Mouse (Mus musculus): ENCODE measurements around the gene Cyth3.

GRCm38 (mm10) chr5:143634550-143635112 lies 12.4 kb downstream of the Cyth3 start:
- TF ChIP-seq CTCF (IDR thresholded peaks at IDR 0.05; ENCODE audit: borderline replicate concordance, insufficient read depth, low read depth, low read length) (no peak), POLR2A (IDR thresholded peaks at IDR 0.05; ENCODE audit: borderline replicate concordance, insufficient read depth, low read length) (no peak)

All from cerebellum, adult 2 months (tissue).